17 mouse cellular contexts compared by ENCODE assay signal in genomic region chr1:59212076-59212779, GRCm38 (mm10). TPM values are rescaled to one million over a fixed set of nuclear protein-coding genes. Genes with fewer than 3 reads are reported as not detected.
DNase-seq lines count a peak whose midpoint lies in the region; ATAC-seq and TF ChIP-seq lines count a peak whose summit lies in the region.
"Had no signal": no experiment of that assay in that cellular context is flagged by ENCODE, and none has a peak within 500 bp of the region (broad histone marks: within the 10 kb centered on the region; RNA-seq: fewer than 3 reads in every experiment).

No protein-coding gene starts in this region.

- H3K9me3 ChIP-seq in liver, postnatal 0 days (ENCODE audit: low read length) = no peaks in the 10 kb centered on the region
- H3K9me3 ChIP-seq: embryonic facial prominence, embryonic 12.5 days; heart, embryonic 13.5 days; hindbrain, embryonic 10.5 days; midbrain, embryonic 12.5 days had no signal

- no peaks in the 10 kb centered on the region for H3K27me3 ChIP-seq in liver, adult 2 months (ENCODE audit: control insufficient read depth, insufficient read depth, low read length)
- H3K27me3 ChIP-seq in liver, postnatal 0 days (ENCODE audit: insufficient read depth, low read length) = no peaks in the 10 kb centered on the region
- H3K27me3 ChIP-seq: embryonic facial prominence, embryonic 12.5 days; heart, embryonic 13.5 days; midbrain, embryonic 12.5 days; Patski had no signal

- peak; percentile 98 for ATAC-seq in liver, postnatal 0 days
- ATAC-seq: Patski had no signal

- H3K4me2 ChIP-seq in liver, postnatal 0 days (ENCODE audit: low read depth, low read length) = no peak overlapping the region
- H3K4me2 ChIP-seq: embryonic facial prominence, embryonic 12.5 days; heart, embryonic 13.5 days; midbrain, embryonic 12.5 days had no signal

- no peaks in the 10 kb centered on the region for H3K79me2 ChIP-seq in liver, adult 2 months (ENCODE audit: control insufficient read depth, insufficient read depth, low read length)

- no peak for TF ChIP-seq POLR2A in liver, adult 2 months (IDR thresholded peaks at IDR 0.05; ENCODE audit: extremely low read depth, insufficient read depth, low read length)

- no peak overlapping the region for H3K4me3 ChIP-seq in liver, adult 2 months (ENCODE audit: insufficient read depth, low read depth, low read length)
- H3K4me3 ChIP-seq in liver, postnatal 0 days (ENCODE audit: low read depth, low read length) = no peak overlapping the region
- H3K4me3 ChIP-seq: embryonic facial prominence, embryonic 12.5 days; heart, embryonic 13.5 days; hindbrain, embryonic 10.5 days; midbrain, embryonic 12.5 days; myocyte had no signal

- H3K27ac ChIP-seq in liver, adult 2 months (replicated peaks; ENCODE audit: insufficient read depth, low read depth, low read length) = peak overlapping the region; percentile 69
- peak overlapping the region; percentile 82 for H3K27ac ChIP-seq in liver, postnatal 0 days (ENCODE audit: low read depth)
- H3K27ac ChIP-seq: embryonic facial prominence, embryonic 12.5 days; heart, embryonic 13.5 days; hindbrain, embryonic 10.5 days; macrophage; midbrain, embryonic 12.5 days had no signal

- TF ChIP-seq EP300 in liver, postnatal 0 days (IDR thresholded peaks at IDR 0.05; ENCODE audit: low read depth) = no peak

- H3K9ac ChIP-seq in liver, adult 2 months (ENCODE audit: low read depth, low read length) = no peak overlapping the region
- H3K9ac ChIP-seq in liver, postnatal 0 days (replicated peaks) = no peak overlapping the region
- H3K9ac ChIP-seq: embryonic facial prominence, embryonic 12.5 days; heart, embryonic 13.5 days; midbrain, embryonic 12.5 days had no signal

- intact Hi-C loops in heart, postnatal 36 days (cut with DNase I) = no loop called here

- WGBS in liver, adult 2 months = 26% methylated on average over 5 of the region's 5 CpGs
- 55% methylated on average over 5 of the region's 5 CpGs for WGBS in liver, postnatal 0 days (ENCODE audit: insufficient replicate concordance)

- H3K4me1 ChIP-seq in liver, adult 2 months (ENCODE audit: control insufficient read depth, insufficient read depth, low read length) = peaks cover 23% of the 10 kb centered on the region
- H3K4me1 ChIP-seq in liver, postnatal 0 days (ENCODE audit: insufficient read depth) = 0 out of 2 replicates have a peak, but pooled peaks cover 3% of the 10 kb centered on the region
- H3K4me1 ChIP-seq: embryonic facial prominence, embryonic 12.5 days; hindbrain, embryonic 10.5 days; midbrain, embryonic 12.5 days had no signal

- no peak for TF ChIP-seq CTCF in liver, adult 2 months (IDR thresholded peaks at IDR 0.05; ENCODE audit: low read depth, low read length)
- TF ChIP-seq CTCF in liver, postnatal 0 days (IDR thresholded peaks at IDR 0.05; ENCODE audit: low read depth) = no peak

- DNase-seq in liver, adult 2 months (ENCODE audit: extremely low read depth, low read depth, low spot score) = peak; percentile 95
- no peak for DNase-seq in liver
- DNase-seq in kidney, postnatal 14 days = peak; percentile 45
- DNase-seq in liver, postnatal 0 days = no peak
- no peak for DNase-seq in lung, postnatal 14 days
- DNase-seq in ovary, postnatal 36 days (ENCODE audit: low spot score) = no peak
- DNase-seq in heart, postnatal 36 days = no peak
- DNase-seq in cerebellum, postnatal 10 days = no peak
- DNase-seq: right cerebral cortex, adult 18-20 months had no signal

- peaks cover 32% of the 10 kb centered on the region for H3K36me3 ChIP-seq in liver, adult 2 months (ENCODE audit: control insufficient read depth, insufficient read depth, low read length)
- peaks cover 9% of the 10 kb centered on the region for H3K36me3 ChIP-seq in liver, postnatal 0 days (replicated peaks; ENCODE audit: insufficient read depth, low read length)

RNA-seq across cellular contexts. Expression of gene Als2, which starts 24.8 kb away (rescaled TPM):
- 34.2 and 42.8 TPM in 2 replicates for total RNA-seq in liver, adult 2 months (2014; rRNA removed)
- 20.2 TPM in 2 replicates for polyA plus RNA-seq in liver, adult 2 months (2012; rRNA removed)
- polyA plus RNA-seq in liver, postnatal 0 days (2015; fragmentation: Nextera tagmentation; extraction: Ambion mirVana) = 4.9 and 5.8 TPM in 2 replicates
- total RNA-seq in heart, postnatal 36 days (2021) = 10 to 100 TPM; 10.1 to 10.7 TPM

RNA-seq across cellular contexts. Expression of gene Cdk15, which starts 44.5 kb away (rescaled TPM):
- total RNA-seq in liver, adult 2 months (2014; rRNA removed) = not detected in 2 replicates
- polyA plus RNA-seq in liver, adult 2 months (2012; rRNA removed) = not detected in 2 replicates
- polyA plus RNA-seq in liver, postnatal 0 days (2015; fragmentation: Nextera tagmentation; extraction: Ambion mirVana) = 0.20 TPM in 1 of 2 replicates, not detected in the other
- total RNA-seq in heart, postnatal 36 days (2021) = not detected
- total RNA-seq: neutrophil, adult 5-6 weeks had no signal
- polyA plus RNA-seq: heart, embryonic 13.5 days had no signal

RNA-seq across cellular contexts. Expression of gene Mpp4, which starts 49.0 kb away (rescaled TPM):
- total RNA-seq in liver, adult 2 months (2014; rRNA removed) = 2.3 and 4.0 TPM in 2 replicates
- 5.5 and 7.6 TPM in 2 replicates for polyA plus RNA-seq in liver, adult 2 months (2012; rRNA removed)
- polyA plus RNA-seq in liver, postnatal 0 days (2015; fragmentation: Nextera tagmentation; extraction: Ambion mirVana) = 0.28 and 0.31 TPM in 2 replicates
- under 1 TPM in 1 of 2 experiments, not detected in 1; 0.08 TPM for total RNA-seq in heart, postnatal 36 days (2021)

Comparison
In these comparisons a context has a peak if more than half of its experiments do, and no peak if none do; other contexts are left out.
1. DNase-seq: peak in liver, adult 2 months (single experiment) and kidney, postnatal 14 days (single experiment); none in liver (single experiment), liver, postnatal 0 days (single experiment), lung, postnatal 14 days (single experiment), ovary, postnatal 36 days (single experiment), heart, postnatal 36 days (0 of 2) and cerebellum, postnatal 10 days (0 of 2).